Mouse (Mus musculus): ENCODE results near the gene Trh.

GRCm38 (mm10) chr6:92246335-92246734 lies 1.9 kb upstream of the Trh start:
- TF ChIP-seq CTCF (IDR thresholded peaks at IDR 0.05; ENCODE audit: borderline replicate concordance, insufficient read depth, low read length) (no peak), POLR2A (IDR thresholded peaks at IDR 0.05; ENCODE audit: low read depth, low read length) (no peak)
